Mouse (Mus musculus): ENCODE data around the gene Nfu1. TPM values are rescaled to one million over a fixed set of nuclear protein-coding genes. Genes with fewer than 3 reads are reported as not detected.

Gene Nfu1
- polyA plus RNA-seq, 1 experiment from 2014 or later = 99.2 TPM

GRCm38 (mm10) chr6:86991041-86991440 is 18.0 kb upstream of the Nfu1 start:
- no peaks in the 10 kb centered on the region for H3K27me3 ChIP-seq (ENCODE audit: insufficient read depth, low read length)
- H3K9me3 ChIP-seq (ENCODE audit: low read length) = no peaks in the 10 kb centered on the region

GRCm38 (mm10) chr6:86992349-86992748 is 16.7 kb upstream of the Nfu1 start:
- no peaks in the 10 kb centered on the region for H3K4me1 ChIP-seq (ENCODE audit: insufficient read depth, low read length)
- peaks cover 15% of the 10 kb centered on the region for H3K36me3 ChIP-seq (ENCODE audit: insufficient read depth, low read length)
- H3K9ac ChIP-seq (replicated peaks; ENCODE audit: low read length) = no peak overlapping the region
- H3K4me3 ChIP-seq (ENCODE audit: low read length) = no peak overlapping the region
- WGBS = 89% methylated on average over 8 of the region's 8 CpGs
- no peak for ATAC-seq (ENCODE audit: low FRiP score, low TSS enrichment)
- H3K4me2 ChIP-seq (replicated peaks; ENCODE audit: low read depth, low read length) = no peak overlapping the region
- no peaks in the 10 kb centered on the region for H3K9me3 ChIP-seq (ENCODE audit: low read length)
- no peaks in the 10 kb centered on the region for H3K27me3 ChIP-seq (ENCODE audit: insufficient read depth, low read length)
- H3K27ac ChIP-seq (ENCODE audit: low read length) = no peak overlapping the region

More at GRCm38 (mm10) chr6:86991041-86991440, 18.0 kb upstream of the Nfu1 start:
- no peak overlapping the region for H3K27ac ChIP-seq (ENCODE audit: low read length)
- H3K4me3 ChIP-seq (ENCODE audit: low read length) = no peak overlapping the region
- H3K9ac ChIP-seq (replicated peaks; ENCODE audit: low read length) = no peak overlapping the region
- H3K4me1 ChIP-seq (ENCODE audit: insufficient read depth, low read length) = no peaks in the 10 kb centered on the region
- WGBS = 89% methylated on average over 3 of the region's 3 CpGs
- peaks cover 4% of the 10 kb centered on the region; the same call in 1 of the 2 replicates for H3K36me3 ChIP-seq (ENCODE audit: insufficient read depth, low read length)
- ATAC-seq (ENCODE audit: low FRiP score, low TSS enrichment) = no peak
- no peak overlapping the region for H3K4me2 ChIP-seq (replicated peaks; ENCODE audit: low read depth, low read length)

- no peak for ATAC-seq (ENCODE audit: low FRiP score, low TSS enrichment)
Observed at GRCm38 (mm10) chr6:86994254-86994653, 14.8 kb upstream of the Nfu1 start.

GRCm38 (mm10) chr6:86996629-86997307 is 12.3 kb upstream of the Nfu1 start:
- Histone ChIP-seq H3K27me3 (ENCODE audit: insufficient read depth, low read length) (no peaks in the 10 kb centered on the region), H3K4me1 (ENCODE audit: insufficient read depth, low read length) (no peaks in the 10 kb centered on the region), H3K9me3 (ENCODE audit: low read length) (no peaks in the 10 kb centered on the region), H3K27ac (ENCODE audit: low read length) (no peak overlapping the region), H3K4me3 (ENCODE audit: low read length) (no peak overlapping the region), H3K4me2 (replicated peaks; ENCODE audit: low read depth, low read length) (no peak overlapping the region), H3K36me3 (ENCODE audit: insufficient read depth, low read length) (peaks cover 24% of the 10 kb centered on the region), H3K9ac (replicated peaks; ENCODE audit: low read length) (no peak overlapping the region)
- no peak for ATAC-seq (ENCODE audit: low FRiP score, low TSS enrichment)
- WGBS = 80% methylated on average over 5 of the region's 5 CpGs

More at GRCm38 (mm10) chr6:86994254-86994653, 14.8 kb upstream of the Nfu1 start:
- no peak overlapping the region for H3K4me2 ChIP-seq (replicated peaks; ENCODE audit: low read depth, low read length)
- H3K9ac ChIP-seq (replicated peaks; ENCODE audit: low read length) = no peak overlapping the region
- H3K27me3 ChIP-seq (ENCODE audit: insufficient read depth, low read length) = no peaks in the 10 kb centered on the region
- H3K9me3 ChIP-seq (ENCODE audit: low read length) = no peaks in the 10 kb centered on the region
- no peak overlapping the region for H3K27ac ChIP-seq (ENCODE audit: low read length)
- H3K36me3 ChIP-seq (ENCODE audit: insufficient read depth, low read length) = peaks cover 24% of the 10 kb centered on the region
- 75% methylated on average over 4 of the region's 4 CpGs for WGBS
- no peaks in the 10 kb centered on the region for H3K4me1 ChIP-seq (ENCODE audit: insufficient read depth, low read length)
- H3K4me3 ChIP-seq (ENCODE audit: low read length) = no peak overlapping the region

- no peaks in the 10 kb centered on the region for H3K27me3 ChIP-seq (ENCODE audit: insufficient read depth, low read length)
- 0 out of 2 replicates have a peak, but pooled peaks cover 4% of the 10 kb centered on the region for H3K4me1 ChIP-seq (ENCODE audit: insufficient read depth, low read length)
- no peak for ATAC-seq (ENCODE audit: low FRiP score, low TSS enrichment)
- H3K27ac ChIP-seq (ENCODE audit: low read length) = no peak overlapping the region
- no peak overlapping the region for H3K4me3 ChIP-seq (ENCODE audit: low read length)
- 89% methylated on average over 6 of the region's 6 CpGs for WGBS
- peaks cover 24% of the 10 kb centered on the region for H3K36me3 ChIP-seq (ENCODE audit: insufficient read depth, low read length)
- H3K9me3 ChIP-seq (ENCODE audit: low read length) = no peaks in the 10 kb centered on the region
- H3K4me2 ChIP-seq (replicated peaks; ENCODE audit: low read depth, low read length) = no peak overlapping the region
- H3K9ac ChIP-seq (replicated peaks; ENCODE audit: low read length) = no peak overlapping the region
Observed at GRCm38 (mm10) chr6:86997360-86997759, 11.7 kb upstream of the Nfu1 start.

- Histone ChIP-seq H3K9ac (replicated peaks; ENCODE audit: low read length) (no peak overlapping the region), H3K27me3 (ENCODE audit: insufficient read depth, low read length) (no peaks in the 10 kb centered on the region), H3K36me3 (ENCODE audit: insufficient read depth, low read length) (peaks cover 11% of the 10 kb centered on the region), H3K9me3 (ENCODE audit: low read length) (no peaks in the 10 kb centered on the region), H3K4me2 (replicated peaks; ENCODE audit: low read depth, low read length) (no peak overlapping the region), H3K4me1 (ENCODE audit: insufficient read depth, low read length) (0 out of 2 replicates have a peak, but pooled peaks cover 4% of the 10 kb centered on the region), H3K27ac (ENCODE audit: low read length) (no peak overlapping the region; the same call in 1 of the 2 replicates), H3K4me3 (ENCODE audit: low read length) (no peak overlapping the region)
- WGBS = 88% methylated on average over 6 of the region's 6 CpGs
- ATAC-seq (ENCODE audit: low FRiP score, low TSS enrichment) = no peak
Observed at GRCm38 (mm10) chr6:87001995-87002394, 7.0 kb upstream of the Nfu1 start.

- Histone ChIP-seq H3K27ac (ENCODE audit: low read length) (no peak overlapping the region; the same call in 1 of the 2 replicates), H3K4me3 (ENCODE audit: low read length) (no peak overlapping the region), H3K4me2 (replicated peaks; ENCODE audit: low read depth, low read length) (no peak overlapping the region), H3K4me1 (ENCODE audit: insufficient read depth, low read length) (0 out of 2 replicates have a peak, but pooled peaks cover 4% of the 10 kb centered on the region), H3K36me3 (ENCODE audit: insufficient read depth, low read length) (peaks cover 7% of the 10 kb centered on the region), H3K9me3 (ENCODE audit: low read length) (no peaks in the 10 kb centered on the region), H3K9ac (replicated peaks; ENCODE audit: low read length) (0 out of 2 replicates have a peak overlapping the region, but pooled peaks have one; percentile 14), H3K27me3 (ENCODE audit: insufficient read depth, low read length) (no peaks in the 10 kb centered on the region)
- peak; percentile 67 for ATAC-seq (ENCODE audit: low FRiP score, low TSS enrichment)
- 51% methylated on average over 8 of the region's 8 CpGs for WGBS
Observed at GRCm38 (mm10) chr6:87002521-87003055, 6.4 kb upstream of the Nfu1 start.

- Histone ChIP-seq H3K9ac (replicated peaks; ENCODE audit: low read length) (no peak overlapping the region), H3K4me3 (ENCODE audit: low read length) (no peak overlapping the region), H3K27me3 (ENCODE audit: insufficient read depth, low read length) (no peaks in the 10 kb centered on the region), H3K9me3 (ENCODE audit: low read length) (no peaks in the 10 kb centered on the region), H3K36me3 (ENCODE audit: insufficient read depth, low read length) (no peaks in the 10 kb centered on the region; the same call in 1 of the 2 replicates), H3K4me2 (replicated peaks; ENCODE audit: low read depth, low read length) (no peak overlapping the region), H3K27ac (ENCODE audit: low read length) (no peak overlapping the region), H3K4me1 (ENCODE audit: insufficient read depth, low read length) (peaks cover 4% of the 10 kb centered on the region; the same call in 1 of the 2 replicates)
- WGBS = 79% methylated on average over 2 of the region's 2 CpGs
- ATAC-seq (ENCODE audit: low FRiP score, low TSS enrichment) = no peak
Observed at GRCm38 (mm10) chr6:87004099-87004498, 4.9 kb upstream of the Nfu1 start.

GRCm38 (mm10) chr6:87005577-87005976 is 3.5 kb upstream of the Nfu1 start:
- no peak overlapping the region for H3K9ac ChIP-seq (replicated peaks; ENCODE audit: low read length)
- H3K36me3 ChIP-seq (ENCODE audit: insufficient read depth, low read length) = no peaks in the 10 kb centered on the region; the same call in 1 of the 2 replicates
- no peaks in the 10 kb centered on the region for H3K27me3 ChIP-seq (ENCODE audit: insufficient read depth, low read length)
- no peaks in the 10 kb centered on the region for H3K9me3 ChIP-seq (ENCODE audit: low read length)
- peaks cover 10% of the 10 kb centered on the region for H3K4me1 ChIP-seq (ENCODE audit: insufficient read depth, low read length)
- ATAC-seq (ENCODE audit: low FRiP score, low TSS enrichment) = no peak
- H3K4me3 ChIP-seq (ENCODE audit: low read length) = no peak overlapping the region
- H3K4me2 ChIP-seq (replicated peaks; ENCODE audit: low read depth, low read length) = no peak overlapping the region
- H3K27ac ChIP-seq (ENCODE audit: low read length) = no peak overlapping the region
